21 mouse cellular contexts compared by ENCODE assay signal in the genomic region with DNA sequence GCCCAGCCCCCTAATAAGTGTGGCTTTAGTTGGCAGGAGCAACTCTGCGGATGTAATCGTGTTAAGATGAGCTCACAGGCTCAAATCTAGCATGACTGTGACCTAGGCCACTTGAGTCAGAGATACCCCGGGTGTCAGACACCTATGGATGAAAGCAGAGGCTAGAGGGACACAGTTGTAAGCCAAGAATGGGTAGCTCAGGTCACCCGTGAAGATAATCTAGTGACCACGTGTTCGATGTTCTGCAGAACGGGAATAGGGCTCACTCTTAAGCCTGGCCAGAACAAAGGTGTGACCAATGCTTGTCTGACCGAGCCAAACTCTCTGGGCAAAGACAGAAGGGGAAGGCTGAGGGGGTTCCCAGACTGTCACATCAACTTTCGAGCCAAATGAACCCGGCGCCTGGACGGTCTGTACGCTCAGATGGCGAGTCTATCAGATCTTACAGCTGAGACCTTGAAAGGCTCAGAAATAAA.
A peak's percentile ranks its signal among the peaks of the same experiment; 100 is the strongest.
DNase-seq lines count a peak whose midpoint lies in the region; ATAC-seq and TF ChIP-seq lines count a peak whose summit lies in the region.
"Had no signal": no experiment of that assay in that cellular context is flagged by ENCODE, and none has a peak within 500 bp of the region (broad histone marks: within the 10 kb centered on the region; RNA-seq: fewer than 3 reads in every experiment).

No protein-coding gene starts in this region.

- ATAC-seq in hindbrain, embryonic 13.5 days (ENCODE audit: low FRiP score), result no peak
- no peak for ATAC-seq in hindbrain, embryonic 11.5 days (ENCODE audit: low FRiP score)
- ATAC-seq in hindbrain, embryonic 14.5 days (ENCODE audit: low FRiP score), result no peak; the same call in 1 of the 2 replicates
- ATAC-seq: activated CD4-positive, CD25-positive, alpha-beta regulatory T cell, adult 4 months; intestine, embryonic 15.5 days; Patski had no signal

- no peak overlapping the region for H3K4me3 ChIP-seq in hindbrain, embryonic 13.5 days
- H3K4me3 ChIP-seq in hindbrain, embryonic 11.5 days (ENCODE audit: low read depth, low read length), result no peak overlapping the region
- H3K4me3 ChIP-seq in E14TG2a.4 (replicated peaks; ENCODE audit: low read length), result 0 out of 2 replicates have a peak overlapping the region, but pooled peaks have one; percentile 54
- no peak overlapping the region for H3K4me3 ChIP-seq in hindbrain, embryonic 14.5 days (replicated peaks; ENCODE audit: low read length)
- H3K4me3 ChIP-seq: forebrain, embryonic 12.5 days; heart, embryonic 13.5 days; intestine, embryonic 15.5 days; limb, embryonic 10.5 days; neural tube, embryonic 12.5 days had no signal

- 56% methylated on average over 14 of the region's 14 CpGs for WGBS in hindbrain, embryonic 13.5 days
- WGBS in hindbrain, embryonic 11.5 days, result 75% methylated on average over 14 of the region's 14 CpGs
- WGBS in hindbrain, embryonic 14.5 days, result 57% methylated on average over 14 of the region's 14 CpGs

- 0 out of 2 replicates have a peak overlapping the region, but pooled peaks have one; percentile 52 for H3K27ac ChIP-seq in hindbrain, embryonic 13.5 days
- H3K27ac ChIP-seq in hindbrain, embryonic 11.5 days (ENCODE audit: low read depth, low read length), result no peak overlapping the region
- 0 out of 2 replicates have a peak overlapping the region, but pooled peaks have one; percentile 12 for H3K27ac ChIP-seq in hindbrain, embryonic 14.5 days
- H3K27ac ChIP-seq: forebrain, embryonic 12.5 days; heart, embryonic 13.5 days; intestine, embryonic 15.5 days; limb, embryonic 10.5 days; macrophage; neural tube, embryonic 12.5 days had no signal

- no peaks in the 10 kb centered on the region for H3K27me3 ChIP-seq in hindbrain, embryonic 13.5 days
- no peaks in the 10 kb centered on the region for H3K27me3 ChIP-seq in hindbrain, embryonic 11.5 days (ENCODE audit: control insufficient read depth, insufficient read depth, low read length)
- H3K27me3 ChIP-seq in E14TG2a.4 (ENCODE audit: insufficient read depth, low read length), result peaks cover 4% of the 10 kb centered on the region; the same call in 1 of the 2 replicates
- H3K27me3 ChIP-seq in hindbrain, embryonic 14.5 days (ENCODE audit: control insufficient read depth, insufficient read depth, low read length), result no peaks in the 10 kb centered on the region
- H3K27me3 ChIP-seq: forebrain, embryonic 12.5 days; heart, embryonic 13.5 days; intestine, embryonic 15.5 days; neural tube, embryonic 12.5 days; Patski had no signal

- peaks cover 6% of the 10 kb centered on the region; the same call in 1 of the 2 replicates for H3K9me3 ChIP-seq in hindbrain, embryonic 13.5 days
- no peaks in the 10 kb centered on the region for H3K9me3 ChIP-seq in hindbrain, embryonic 11.5 days (ENCODE audit: control insufficient read depth, low read length)
- no peaks in the 10 kb centered on the region for H3K9me3 ChIP-seq in E14TG2a.4 (ENCODE audit: low read length)
- H3K9me3 ChIP-seq in hindbrain, embryonic 14.5 days (ENCODE audit: control insufficient read depth, low read length), result no peaks in the 10 kb centered on the region
- H3K9me3 ChIP-seq: forebrain, embryonic 12.5 days; intestine, embryonic 15.5 days; limb, embryonic 10.5 days; neural tube, embryonic 12.5 days had no signal

- peak; percentile 12 for DNase-seq in embryo, embryonic 10.5 days (ENCODE audit: low spot score)
- DNase-seq in embryo, embryonic 11 days, result no peak
- no peak for DNase-seq in hindbrain, embryonic 11.5 days (ENCODE audit: low spot score)
- no peak for DNase-seq in hindbrain, embryonic 14.5 days (ENCODE audit: low spot score)
- DNase-seq in lung, adult 18-20 months, result no peak
- DNase-seq in layer of hippocampus, adult 11-12 months (ENCODE audit: low spot score), result no peak
- DNase-seq: cerebellum, adult 9-10 months; gastrocnemius, postnatal 10 days; lung, embryonic 14.5 days; right cerebral cortex, adult 18-20 months had no signal

- no peak for TF ChIP-seq CTCF in E14TG2a.4 (conservative IDR thresholded peaks at IDR 0.05; ENCODE audit: low read length)

- peaks cover 32% of the 10 kb centered on the region for H3K4me1 ChIP-seq in hindbrain, embryonic 13.5 days (replicated peaks)
- peaks cover 4% of the 10 kb centered on the region; the same call in 1 of the 2 replicates for H3K4me1 ChIP-seq in hindbrain, embryonic 11.5 days (replicated peaks; ENCODE audit: control insufficient read depth, insufficient read depth, low read length)
- H3K4me1 ChIP-seq in E14TG2a.4 (replicated peaks; ENCODE audit: low read depth, low read length), result peaks cover 14% of the 10 kb centered on the region
- H3K4me1 ChIP-seq in hindbrain, embryonic 14.5 days (replicated peaks; ENCODE audit: control insufficient read depth, insufficient read depth, low read length), result peaks cover 24% of the 10 kb centered on the region
- H3K4me1 ChIP-seq: intestine, embryonic 15.5 days had no signal

- H3K9ac ChIP-seq in hindbrain, embryonic 13.5 days, result no peak overlapping the region
- no peak overlapping the region for H3K9ac ChIP-seq in hindbrain, embryonic 11.5 days (ENCODE audit: low read depth, low read length)
- no peak overlapping the region for H3K9ac ChIP-seq in hindbrain, embryonic 14.5 days
- H3K9ac ChIP-seq: forebrain, embryonic 12.5 days; heart, embryonic 13.5 days; intestine, embryonic 15.5 days; lung, embryonic 14.5 days had no signal

- H3K4me2 ChIP-seq in hindbrain, embryonic 13.5 days, result no peak overlapping the region
- H3K4me2 ChIP-seq in hindbrain, embryonic 11.5 days (replicated peaks; ENCODE audit: low read depth, low read length), result no peak overlapping the region
- no peak overlapping the region for H3K4me2 ChIP-seq in hindbrain, embryonic 14.5 days (replicated peaks)
- H3K4me2 ChIP-seq: heart, embryonic 13.5 days; intestine, embryonic 15.5 days; liver, embryonic 11.5 days; lung, embryonic 14.5 days had no signal

- no peaks in the 10 kb centered on the region for H3K36me3 ChIP-seq in hindbrain, embryonic 13.5 days
- H3K36me3 ChIP-seq in hindbrain, embryonic 11.5 days (ENCODE audit: control insufficient read depth, insufficient read depth, low read length), result no peaks in the 10 kb centered on the region
- H3K36me3 ChIP-seq in E14TG2a.4 (ENCODE audit: insufficient read depth, low read length), result no peaks in the 10 kb centered on the region
- H3K36me3 ChIP-seq in hindbrain, embryonic 14.5 days (replicated peaks; ENCODE audit: control insufficient read depth, insufficient read depth), result no peaks in the 10 kb centered on the region
- H3K36me3 ChIP-seq: forebrain, embryonic 12.5 days; heart, embryonic 13.5 days; intestine, embryonic 15.5 days; limb, embryonic 10.5 days; neural tube, embryonic 12.5 days had no signal
